Mouse (Mus musculus): Measurements from ENCODE around the gene Gale. TPM values are rescaled to one million over a fixed set of nuclear protein-coding genes. Genes with fewer than 3 reads are reported as not detected.
"Not testable (repeated sequence)": the region's sequence is repeated elsewhere in the genome, so short reads cannot be mapped to it uniquely, and the experiment has no call there.

Gale gene
- polyA plus RNA-seq, 1 experiment, result not detected

- Histone ChIP-seq H3K27ac (ENCODE audit: insufficient read depth, low read depth, low read length) (no peak overlapping the region), H3K4me1 (ENCODE audit: control insufficient read depth, insufficient read depth, low read length) (peaks cover 20% of the 10 kb centered on the region), H3K4me3 (ENCODE audit: insufficient read depth, low read depth, low read length) (peak overlapping the region; percentile 84)
- WGBS, result 1% methylated on average over 35 of the region's 35 CpGs
- no peak; the same call in 1 of the 2 replicates for TF ChIP-seq POLR2A (IDR thresholded peaks at IDR 0.05; ENCODE audit: insufficient read depth, low read depth, low read length)
- no peak for TF ChIP-seq CTCF (IDR thresholded peaks at IDR 0.05; ENCODE audit: insufficient read depth, low read depth, low read length)
These were observed 8.5 kb downstream of the Gale start for GRCm38 (mm10) chr4:135971805-135972555.

GRCm38 (mm10) chr4:135972556-135972906 is 9.0 kb downstream of the Gale start, which contains the start of gene Lypla2:
Lypla2 (minus strand) TSS chr4:135972626.
- 1% methylated on average over 19 of the region's 19 CpGs for WGBS
- TF ChIP-seq POLR2A (IDR thresholded peaks at IDR 0.05; ENCODE audit: insufficient read depth, low read depth, low read length) (peak; percentile 76; the same call in 1 of the 2 replicates), CTCF (IDR thresholded peaks at IDR 0.05; ENCODE audit: insufficient read depth, low read depth, low read length) (no peak)
- peak within 1 kb of the TSS; percentile 64 for H3K27ac ChIP-seq (ENCODE audit: insufficient read depth, low read depth, low read length)

GRCm38 (mm10) chr4:135972911-135973811 is 9.6 kb downstream of the Gale start:
- TF ChIP-seq POLR2A (IDR thresholded peaks at IDR 0.05; ENCODE audit: insufficient read depth, low read depth, low read length) (no peak), CTCF (IDR thresholded peaks at IDR 0.05; ENCODE audit: insufficient read depth, low read depth, low read length) (no peak)
- Histone ChIP-seq H3K4me3 (ENCODE audit: insufficient read depth, low read depth, low read length) (peak overlapping the region; percentile 84), H3K27ac (ENCODE audit: insufficient read depth, low read depth, low read length) (peak overlapping the region; percentile 64), H3K4me1 (ENCODE audit: control insufficient read depth, insufficient read depth, low read length) (peaks cover 20% of the 10 kb centered on the region)
- WGBS, result 45% methylated on average over 13 of the region's 13 CpGs

More at GRCm38 (mm10) chr4:135972556-135972906, 9.0 kb downstream of the Gale start, which contains the start of gene Lypla2:
- Histone ChIP-seq H3K4me1 (ENCODE audit: control insufficient read depth, insufficient read depth, low read length) (peaks cover 20% of the 10 kb centered on the region), H3K4me3 (ENCODE audit: insufficient read depth, low read depth, low read length) (peak within 1 kb of the TSS; percentile 84)

GRCm38 (mm10) chr4:135976146-135976545 is 12.6 kb downstream of the Gale start:
- TF ChIP-seq POLR2A (IDR thresholded peaks at IDR 0.05; ENCODE audit: insufficient read depth, low read depth, low read length) (no peak), CTCF (IDR thresholded peaks at IDR 0.05; ENCODE audit: insufficient read depth, low read depth, low read length) (no peak)
- 94% methylated on average over 12 of the region's 12 CpGs for WGBS
- Histone ChIP-seq H3K4me3 (ENCODE audit: insufficient read depth, low read depth, low read length) (no peak overlapping the region), H3K4me1 (ENCODE audit: control insufficient read depth, insufficient read depth, low read length) (peaks cover 8% of the 10 kb centered on the region), H3K27ac (ENCODE audit: insufficient read depth, low read depth, low read length) (no peak overlapping the region)

GRCm38 (mm10) chr4:135980223-135980622 is 16.7 kb downstream of the Gale start:
- not testable (repeated sequence) for H3K4me3 ChIP-seq (ENCODE audit: insufficient read depth, low read depth, low read length); H3K4me1 ChIP-seq (ENCODE audit: control insufficient read depth, insufficient read depth, low read length); H3K27ac ChIP-seq (ENCODE audit: insufficient read depth, low read depth, low read length)
- WGBS, result 91% methylated on average over 5 of the region's 5 CpGs

GRCm38 (mm10) chr4:135981524-135982063 is 18.1 kb downstream of the Gale start:
- Histone ChIP-seq H3K4me3 (ENCODE audit: insufficient read depth, low read depth, low read length) (no peak overlapping the region), H3K4me1 (ENCODE audit: control insufficient read depth, insufficient read depth, low read length) (peaks cover 3% of the 10 kb centered on the region), H3K27ac (ENCODE audit: insufficient read depth, low read depth, low read length) (no peak overlapping the region)
- TF ChIP-seq POLR2A (IDR thresholded peaks at IDR 0.05; ENCODE audit: insufficient read depth, low read depth, low read length) (no peak), CTCF (IDR thresholded peaks at IDR 0.05; ENCODE audit: insufficient read depth, low read depth, low read length) (no peak)
- WGBS, result 29% methylated on average over 7 of the region's 7 CpGs

GRCm38 (mm10) chr4:135984556-135984955 is 21.0 kb downstream of the Gale start:
- no peak overlapping the region for H3K4me3 ChIP-seq (ENCODE audit: insufficient read depth, low read depth, low read length)
- TF ChIP-seq POLR2A (IDR thresholded peaks at IDR 0.05; ENCODE audit: insufficient read depth, low read depth, low read length) (no peak), CTCF (IDR thresholded peaks at IDR 0.05; ENCODE audit: insufficient read depth, low read depth, low read length) (no peak)
- peaks cover 5% of the 10 kb centered on the region for H3K4me1 ChIP-seq (ENCODE audit: control insufficient read depth, insufficient read depth, low read length)
- 82% methylated on average over 5 of the region's 5 CpGs for WGBS
- H3K27ac ChIP-seq (ENCODE audit: insufficient read depth, low read depth, low read length), result no peak overlapping the region

GRCm38 (mm10) chr4:135985193-135985592 is 21.7 kb downstream of the Gale start:
- WGBS, result 91% methylated on average over 5 of the region's 5 CpGs
- H3K4me3 ChIP-seq (ENCODE audit: insufficient read depth, low read depth, low read length), result no peak overlapping the region
- no peak for TF ChIP-seq POLR2A (IDR thresholded peaks at IDR 0.05; ENCODE audit: insufficient read depth, low read depth, low read length)
- no peak for TF ChIP-seq CTCF (IDR thresholded peaks at IDR 0.05; ENCODE audit: insufficient read depth, low read depth, low read length)

GRCm38 (mm10) chr4:135985769-135986168 is 22.2 kb downstream of the Gale start:
- Histone ChIP-seq H3K4me1 (ENCODE audit: control insufficient read depth, insufficient read depth, low read length) (peaks cover 5% of the 10 kb centered on the region), H3K27ac (ENCODE audit: insufficient read depth, low read depth, low read length) (no peak overlapping the region), H3K4me3 (ENCODE audit: insufficient read depth, low read depth, low read length) (no peak overlapping the region)
- 85% methylated on average over 7 of the region's 7 CpGs for WGBS
- TF ChIP-seq POLR2A (IDR thresholded peaks at IDR 0.05; ENCODE audit: insufficient read depth, low read depth, low read length) (no peak), CTCF (IDR thresholded peaks at IDR 0.05; ENCODE audit: insufficient read depth, low read depth, low read length) (no peak)

More at GRCm38 (mm10) chr4:135985193-135985592, 21.7 kb downstream of the Gale start:
- H3K4me1 ChIP-seq (ENCODE audit: control insufficient read depth, insufficient read depth, low read length), result peaks cover 5% of the 10 kb centered on the region
- no peak overlapping the region for H3K27ac ChIP-seq (ENCODE audit: insufficient read depth, low read depth, low read length)

Data from olfactory bulb, adult 2 months (tissue).